Comparison of ENCODE assay signal across 12 mouse cellular contexts in the genomic region with DNA sequence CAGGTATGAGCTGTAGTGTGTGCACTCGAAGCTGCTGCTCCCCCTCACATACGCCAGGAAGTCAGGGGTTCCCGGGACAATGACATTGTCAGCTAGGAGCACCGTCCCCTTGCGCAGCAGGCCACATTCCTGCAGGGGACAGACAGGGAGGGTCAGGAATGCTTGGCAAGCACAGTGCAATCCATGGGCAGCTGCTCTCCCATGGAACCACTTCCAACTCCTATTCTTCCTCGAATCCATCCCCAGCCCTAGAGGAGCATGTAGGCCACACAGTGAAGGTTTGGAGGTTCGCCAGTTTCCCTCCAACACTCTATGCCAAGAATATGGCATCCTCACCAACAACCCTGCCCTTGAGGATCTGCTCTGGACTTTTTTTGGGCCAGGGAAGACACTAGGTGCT. TPM values are rescaled to one million over a fixed set of nuclear protein-coding genes. Genes with fewer than 3 reads are reported as not detected.
DNase-seq lines count a peak whose midpoint lies in the region; ATAC-seq and TF ChIP-seq lines count a peak whose summit lies in the region.
"Had no signal": no experiment of that assay in that cellular context is flagged by ENCODE, and none has a peak within 500 bp of the region (broad histone marks: within the 10 kb centered on the region; RNA-seq: fewer than 3 reads in every experiment).

No protein-coding gene starts in this region.

- H3K4me1 ChIP-seq in heart, adult 2 months (ENCODE audit: control insufficient read depth, insufficient read depth, low read length), result peaks cover 12% of the 10 kb centered on the region
- peaks cover 42% of the 10 kb centered on the region for H3K4me1 ChIP-seq in megakaryocyte, embryonic 14.5 days
- H3K4me1 ChIP-seq in heart, embryonic 15.5 days (replicated peaks), result peaks cover 45% of the 10 kb centered on the region
- H3K4me1 ChIP-seq in neural tube, embryonic 15.5 days, result peaks cover 30% of the 10 kb centered on the region
- peaks cover 17% of the 10 kb centered on the region; the same call in 1 of the 2 replicates for H3K4me1 ChIP-seq in kidney, embryonic 14.5 days (ENCODE audit: control insufficient read depth, insufficient read depth, low read length)
- H3K4me1 ChIP-seq: limb, embryonic 12.5 days had no signal

- H3K9me3 ChIP-seq in megakaryocyte, embryonic 14.5 days, result no peaks in the 10 kb centered on the region
- no peaks in the 10 kb centered on the region for H3K9me3 ChIP-seq in heart, embryonic 15.5 days (replicated peaks)
- no peaks in the 10 kb centered on the region for H3K9me3 ChIP-seq in neural tube, embryonic 15.5 days (replicated peaks)
- no peaks in the 10 kb centered on the region for H3K9me3 ChIP-seq in kidney, embryonic 14.5 days (ENCODE audit: control insufficient read depth, low read length)
- H3K9me3 ChIP-seq: limb, embryonic 12.5 days had no signal

- H3K4me2 ChIP-seq in heart, embryonic 15.5 days, result no peak overlapping the region
- H3K4me2 ChIP-seq in neural tube, embryonic 15.5 days, result no peak overlapping the region
- H3K4me2 ChIP-seq in kidney, embryonic 14.5 days (replicated peaks; ENCODE audit: low read depth, low read length), result no peak overlapping the region
- H3K4me2 ChIP-seq: limb, embryonic 12.5 days had no signal

- ATAC-seq in megakaryocyte, adult 5-6 weeks (ENCODE audit: poor library complexity, severe bottlenecking), result no peak
- ATAC-seq in heart, embryonic 15.5 days (replicated peaks; ENCODE audit: insufficient number of reproducible peaks, insufficient read depth, low FRiP score, low read depth), result peak; percentile 71
- ATAC-seq in neural tube, embryonic 15.5 days (ENCODE audit: low FRiP score), result no peak
- ATAC-seq in kidney, embryonic 14.5 days (ENCODE audit: low FRiP score, low TSS enrichment), result no peak

- no peak for TF ChIP-seq CTCF in heart, adult 2 months (IDR thresholded peaks at IDR 0.05)

- H3K27me3 ChIP-seq in heart, adult 2 months (ENCODE audit: control insufficient read depth, insufficient read depth, low read length), result no peaks in the 10 kb centered on the region
- H3K27me3 ChIP-seq in megakaryocyte, embryonic 14.5 days (replicated peaks), result peaks cover 11% of the 10 kb centered on the region
- no peaks in the 10 kb centered on the region for H3K27me3 ChIP-seq in heart, embryonic 15.5 days
- H3K27me3 ChIP-seq in neural tube, embryonic 15.5 days (replicated peaks), result no peaks in the 10 kb centered on the region
- no peaks in the 10 kb centered on the region for H3K27me3 ChIP-seq in kidney, embryonic 14.5 days (ENCODE audit: control insufficient read depth, insufficient read depth, low read length)
- H3K27me3 ChIP-seq: CH12.LX; limb, embryonic 12.5 days had no signal

- H3K9ac ChIP-seq in heart, adult 2 months (ENCODE audit: low read depth, low read length), result no peak overlapping the region
- H3K9ac ChIP-seq in heart, embryonic 15.5 days, result no peak overlapping the region
- H3K9ac ChIP-seq in neural tube, embryonic 15.5 days (replicated peaks), result no peak overlapping the region
- no peak overlapping the region for H3K9ac ChIP-seq in kidney, embryonic 14.5 days (ENCODE audit: low read depth, low read length)
- H3K9ac ChIP-seq: limb, embryonic 12.5 days had no signal

- no peaks in the 10 kb centered on the region for H3K79me2 ChIP-seq in heart, adult 2 months (replicated peaks; ENCODE audit: control insufficient read depth, insufficient read depth, low read length)

- peaks cover 5% of the 10 kb centered on the region; the same call in 1 of the 2 replicates for H3K36me3 ChIP-seq in heart, adult 2 months (ENCODE audit: control insufficient read depth, insufficient read depth, low read length)
- H3K36me3 ChIP-seq in megakaryocyte, embryonic 14.5 days (replicated peaks; ENCODE audit: low read length), result peaks cover 91% of the 10 kb centered on the region
- peaks cover 46% of the 10 kb centered on the region for H3K36me3 ChIP-seq in heart, embryonic 15.5 days
- H3K36me3 ChIP-seq in neural tube, embryonic 15.5 days, result peaks cover 59% of the 10 kb centered on the region
- H3K36me3 ChIP-seq in kidney, embryonic 14.5 days (ENCODE audit: control insufficient read depth, insufficient read depth, low read length), result peaks cover 41% of the 10 kb centered on the region

- H3K4me3 ChIP-seq in heart, adult 2 months, result no peak overlapping the region
- H3K4me3 ChIP-seq in megakaryocyte, embryonic 14.5 days (replicated peaks), result peak overlapping the region; percentile 12
- no peak overlapping the region for H3K4me3 ChIP-seq in heart, embryonic 15.5 days
- no peak overlapping the region for H3K4me3 ChIP-seq in neural tube, embryonic 15.5 days (replicated peaks)
- H3K4me3 ChIP-seq in kidney, embryonic 14.5 days (ENCODE audit: low read length), result no peak overlapping the region
- H3K4me3 ChIP-seq: limb, embryonic 12.5 days had no signal

- 18% methylated on average over 7 of the region's 7 CpGs for WGBS in heart, adult 2 months
- WGBS in heart, embryonic 15.5 days, result 29% methylated on average over 7 of the region's 7 CpGs
- WGBS in neural tube, embryonic 15.5 days, result 58% methylated on average over 7 of the region's 7 CpGs
- 77% methylated on average over 7 of the region's 7 CpGs for WGBS in kidney, embryonic 14.5 days

- intact Hi-C loops in heart, adult 2 months (cut with DNase I), result loop anchor here (2.0 kb wide), 1 partner anchor 63 kb away; no protein-coding TSS in a partner anchor

- peak; percentile 53 for TF ChIP-seq EP300 in heart, adult 2 months (IDR thresholded peaks at IDR 0.05; ENCODE audit: insufficient read depth, low read depth, low read length)

- peak in 1 of 2 experiments; percentile 53 for DNase-seq in heart, adult 2 months
- DNase-seq in heart, adult 8-10 months (ENCODE audit: low spot score), result no peak
- DNase-seq in testis, postnatal 10 days (ENCODE audit: low spot score), result no peak
- DNase-seq: cerebellum, adult 9-10 months; right cerebral cortex, postnatal 14 days had no signal

- TF ChIP-seq POLR2A in heart, adult 2 months (IDR thresholded peaks at IDR 0.05; ENCODE audit: insufficient read depth, low read depth, low read length), result no peak

- H3K27ac ChIP-seq in heart, adult 2 months, result peak overlapping the region; percentile 45
- peak overlapping the region; percentile 84 for H3K27ac ChIP-seq in heart, embryonic 15.5 days
- peak overlapping the region; percentile 68 for H3K27ac ChIP-seq in neural tube, embryonic 15.5 days (replicated peaks)
- H3K27ac ChIP-seq in kidney, embryonic 14.5 days (ENCODE audit: low read depth, low read length), result no peak overlapping the region
- H3K27ac ChIP-seq: limb, embryonic 12.5 days had no signal

RNA-seq across cellular contexts. Expression of gene Txnrd2, which starts 18.3 kb away (rescaled TPM):
- total RNA-seq in heart, adult 2 months (2021), result 10 to 100 TPM; 37.6 to 39.7 TPM
- 35.1 and 36.1 TPM in 2 replicates for polyA plus RNA-seq in heart, adult 2 months (2012; rRNA removed)
- 10 to 100 TPM; 37.0 to 49.9 (median 42.1) TPM for total RNA-seq in heart, adult 8-10 months (2022)
- 6.9 TPM in 1 of 2 replicates, not detected in the other for polyA plus RNA-seq in megakaryocyte, embryonic 14.5 days (2012; ENCODE audit: insufficient read depth, low replicate concordance)
- 10.3 and 11.8 TPM in 2 replicates for total RNA-seq in megakaryocyte, adult 5-6 weeks (2015)
- total RNA-seq in megakaryocyte, adult 5-6 weeks (2017), result 7.0 and 9.3 TPM in 2 replicates
- polyA plus RNA-seq in heart, embryonic 15.5 days (2015; fragmentation: Nextera tagmentation; extraction: Ambion mirVana), result 35.3 and 37.7 TPM in 2 replicates
- polyA plus RNA-seq in neural tube, embryonic 15.5 days (2015; fragmentation: Nextera tagmentation; extraction: Ambion mirVana), result 28.3 and 30.9 TPM in 2 replicates
- polyA plus RNA-seq in kidney, embryonic 14.5 days (2014; fragmentation: Nextera tagmentation; extraction: Ambion mirVana), result 21.9 and 23.6 TPM in 2 replicates

RNA-seq across cellular contexts. Expression of gene Comt, which starts 18.7 kb away (rescaled TPM):
- total RNA-seq in heart, adult 2 months (2021), result 100 to 1,000 TPM; 139 to 150 TPM
- polyA plus RNA-seq in heart, adult 2 months (2012; rRNA removed), result 208 and 236 TPM in 2 replicates
- total RNA-seq in heart, adult 8-10 months (2022), result 100 to 1,000 TPM; 146 to 174 (median 157) TPM
- 52.8 and 53.5 TPM in 2 replicates for polyA plus RNA-seq in megakaryocyte, embryonic 14.5 days (2012; ENCODE audit: insufficient read depth, low replicate concordance)
- 37.8 and 40.8 TPM in 2 replicates for total RNA-seq in megakaryocyte, adult 5-6 weeks (2015)
- total RNA-seq in megakaryocyte, adult 5-6 weeks (2017), result 40.1 and 43.8 TPM in 2 replicates
- 113 and 129 TPM in 2 replicates for polyA plus RNA-seq in heart, embryonic 15.5 days (2015; fragmentation: Nextera tagmentation; extraction: Ambion mirVana)
- polyA plus RNA-seq in neural tube, embryonic 15.5 days (2015; fragmentation: Nextera tagmentation; extraction: Ambion mirVana), result 117 and 128 TPM in 2 replicates
- 78.7 and 89.0 TPM in 2 replicates for polyA plus RNA-seq in kidney, embryonic 14.5 days (2014; fragmentation: Nextera tagmentation; extraction: Ambion mirVana)

RNA-seq across cellular contexts. Expression of gene Arvcf, which starts 59.9 kb away (rescaled TPM):
- 10 to 100 TPM; 14.4 to 16.4 TPM for total RNA-seq in heart, adult 2 months (2021)
- 13.9 and 17.0 TPM in 2 replicates for polyA plus RNA-seq in heart, adult 2 months (2012; rRNA removed)
- 10 to 100 TPM; 12.6 to 20.0 (median 16.2) TPM for total RNA-seq in heart, adult 8-10 months (2022)
- polyA plus RNA-seq in megakaryocyte, embryonic 14.5 days (2012; ENCODE audit: insufficient read depth, low replicate concordance), result 2.6 TPM in 1 of 2 replicates, not detected in the other
- 0.38 and 0.68 TPM in 2 replicates for total RNA-seq in megakaryocyte, adult 5-6 weeks (2015)
- 1.5 and 3.0 TPM in 2 replicates for total RNA-seq in megakaryocyte, adult 5-6 weeks (2017)
- polyA plus RNA-seq in heart, embryonic 15.5 days (2015; fragmentation: Nextera tagmentation; extraction: Ambion mirVana), result 28.4 and 40.0 TPM in 2 replicates
- 71.2 and 72.5 TPM in 2 replicates for polyA plus RNA-seq in neural tube, embryonic 15.5 days (2015; fragmentation: Nextera tagmentation; extraction: Ambion mirVana)
- polyA plus RNA-seq in kidney, embryonic 14.5 days (2014; fragmentation: Nextera tagmentation; extraction: Ambion mirVana), result 16.3 and 27.0 TPM in 2 replicates
